Mouse (Mus musculus): ENCODE measurements at regions not wholly inside any gene's neighbourhood (a gene's known extent, or its start where the extent isn't known, plus 50 kb on each side); places are given as distances from the start of the nearest gene placed in this dataset.

DNA sequence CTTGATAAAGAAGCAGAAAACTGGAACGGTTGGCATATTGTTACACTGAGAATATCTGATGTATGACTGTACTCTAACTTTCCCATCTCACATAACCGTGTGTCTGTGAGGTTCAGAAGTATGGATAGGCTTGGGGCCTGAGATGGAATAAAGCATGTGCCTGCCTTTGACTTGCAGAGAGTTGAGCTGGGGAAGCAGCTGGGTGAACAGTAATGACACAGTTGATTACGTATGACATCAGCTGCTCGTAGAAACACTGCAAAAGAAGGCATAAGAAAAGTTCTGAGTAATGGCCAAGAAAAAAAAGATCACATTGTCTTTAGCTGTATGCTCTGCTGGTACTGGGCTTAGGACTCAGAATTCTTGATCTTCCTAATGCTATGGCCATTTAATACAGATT is 138.4 kb upstream of the Cnr1 start:
- ATAC-seq (replicated peaks; ENCODE audit: poor library complexity) = no peak

DNA sequence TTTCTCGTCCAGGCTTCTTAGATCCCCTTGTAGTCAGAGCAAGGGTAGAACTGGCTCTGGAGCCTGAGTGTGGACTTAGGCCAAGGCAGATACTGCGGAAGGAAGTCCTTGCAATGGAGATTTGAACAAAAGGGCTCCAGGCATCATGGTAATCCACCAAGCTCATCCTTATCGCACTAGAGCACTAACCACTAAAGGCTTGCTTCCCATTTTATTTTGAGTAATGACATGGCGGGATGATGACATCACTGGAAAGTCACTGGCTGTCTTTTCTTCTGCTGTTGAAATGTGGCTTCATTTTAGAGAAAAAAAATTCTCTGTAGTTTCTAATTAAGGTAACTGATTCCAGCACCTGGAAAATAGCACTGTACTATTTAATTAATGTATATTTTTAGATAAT is 137.4 kb upstream of the Cnr1 start:
- peak; percentile 98 for ATAC-seq (replicated peaks; ENCODE audit: poor library complexity)

DNA sequence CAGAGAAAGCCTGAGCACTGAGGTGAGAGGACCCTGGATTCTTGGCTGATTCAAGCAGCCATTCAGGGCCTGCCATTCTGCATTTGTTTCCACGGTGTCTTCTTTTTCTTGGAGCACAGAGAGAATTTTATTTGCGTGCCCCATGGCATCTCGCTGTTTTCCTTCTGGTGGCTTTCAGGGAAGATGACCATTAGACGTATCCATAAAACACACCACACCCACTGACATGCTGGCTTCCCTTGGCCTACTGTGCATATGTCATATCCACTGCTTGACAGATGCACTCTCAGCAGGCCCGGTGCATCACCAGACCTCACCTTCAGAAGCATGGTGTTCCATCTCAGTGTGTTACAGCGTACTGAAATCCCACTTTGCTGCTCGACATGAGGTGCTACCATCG is 131.0 kb upstream of the Cnr1 start:
- no peak for ATAC-seq (replicated peaks; ENCODE audit: poor library complexity)

DNA sequence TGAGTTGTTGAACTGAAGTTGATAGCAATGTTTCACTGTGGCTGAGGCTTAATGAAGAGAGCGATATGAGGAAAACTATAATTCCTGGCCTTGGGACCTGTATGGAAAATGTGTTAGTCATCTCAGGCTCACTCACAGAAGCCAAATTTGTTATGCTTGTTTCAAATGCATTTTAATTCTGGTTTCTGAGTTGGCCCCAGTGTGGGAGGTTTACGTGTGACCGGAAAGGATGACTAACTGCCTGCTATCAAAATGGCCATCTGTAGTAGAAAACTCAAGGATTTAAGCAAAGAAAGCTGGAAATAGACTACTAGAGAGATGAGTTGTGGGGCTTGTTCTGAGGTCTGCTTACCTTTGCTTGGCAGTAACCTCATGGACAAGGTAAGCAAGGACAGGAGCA is 128.9 kb upstream of the Cnr1 start:
- ATAC-seq (replicated peaks; ENCODE audit: poor library complexity) = no peak

DNA sequence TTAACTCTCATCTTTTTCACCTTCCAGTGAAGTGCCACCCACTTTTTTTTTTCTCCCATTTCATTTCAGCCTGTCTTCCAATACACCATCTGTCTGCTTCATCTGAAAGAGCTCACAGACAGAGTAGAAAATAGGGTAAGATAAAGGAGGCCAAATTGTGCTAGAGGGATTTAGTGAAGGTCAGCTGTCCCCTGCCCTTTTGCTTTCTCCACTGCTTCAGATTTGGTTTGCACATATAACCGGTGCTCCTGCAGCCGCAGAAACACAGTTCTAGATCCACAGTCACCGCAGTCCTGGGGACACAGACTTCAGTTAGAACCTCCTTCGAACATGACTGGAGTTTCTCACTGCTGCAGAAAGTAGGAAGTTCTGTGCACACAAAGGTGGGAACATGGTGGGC is 126.4 kb upstream of the Cnr1 start:
- no peak for ATAC-seq (replicated peaks; ENCODE audit: poor library complexity)

DNA sequence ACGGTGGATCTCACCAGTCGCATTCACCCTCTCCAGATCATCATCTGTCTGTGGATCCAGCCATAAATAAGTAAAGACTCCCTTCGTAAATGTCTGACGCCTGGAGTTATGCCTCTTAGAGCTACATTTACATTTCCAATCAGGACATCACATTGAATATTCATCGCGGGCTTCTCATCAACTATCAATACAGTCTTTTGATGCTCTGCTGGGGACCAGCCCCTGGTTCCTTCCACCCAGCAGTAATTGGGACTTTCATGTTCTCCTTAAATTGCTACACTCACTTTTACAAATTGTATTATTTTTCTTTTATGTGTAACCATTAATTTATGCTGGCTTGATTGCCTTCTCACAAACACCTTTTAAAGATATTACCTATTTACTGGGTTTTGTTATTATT is 125.7 kb upstream of the Cnr1 start:
- no peak for ATAC-seq (replicated peaks; ENCODE audit: poor library complexity)

DNA sequence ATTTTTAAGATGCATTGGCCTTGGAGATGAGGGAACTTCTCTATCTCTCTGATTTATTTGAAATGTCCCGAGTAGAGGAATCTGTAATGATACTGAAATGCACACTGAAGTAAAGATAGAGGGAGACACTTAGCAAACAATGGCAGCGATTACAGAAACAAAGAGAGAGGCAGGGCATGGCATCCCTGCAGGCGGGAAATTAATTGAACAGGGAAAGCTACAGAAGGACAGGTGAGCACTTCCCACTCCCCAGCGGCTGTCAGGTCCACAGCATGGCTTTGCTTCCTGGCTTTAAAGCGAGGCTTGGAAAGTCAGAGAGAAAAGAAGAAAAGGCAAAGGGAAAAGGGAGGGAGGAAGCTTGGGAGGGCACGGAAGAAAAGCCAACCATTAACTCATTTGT is 125.3 kb upstream of the Cnr1 start:
- ATAC-seq (replicated peaks; ENCODE audit: poor library complexity) = no peak

DNA sequence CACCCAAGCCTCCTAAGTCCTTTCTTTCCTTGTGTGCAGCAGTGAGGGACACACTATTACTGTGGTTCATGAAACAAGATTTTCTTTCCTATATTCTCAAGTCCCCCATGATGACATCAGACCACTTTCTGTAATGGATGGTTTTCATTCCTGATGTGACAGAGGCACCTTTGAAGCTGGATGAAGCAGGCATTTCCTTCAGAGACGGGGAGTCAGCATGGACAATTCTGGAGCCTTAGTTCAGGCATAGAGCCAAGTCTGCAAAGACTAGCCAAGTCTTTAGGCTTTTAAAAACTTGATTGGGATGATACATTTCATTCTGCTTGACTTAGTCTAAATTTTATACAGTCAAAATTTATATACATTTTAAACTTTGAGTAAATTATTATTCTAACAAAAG is 124.6 kb upstream of the Cnr1 start:
- no peak for ATAC-seq (replicated peaks; ENCODE audit: poor library complexity)

DNA sequence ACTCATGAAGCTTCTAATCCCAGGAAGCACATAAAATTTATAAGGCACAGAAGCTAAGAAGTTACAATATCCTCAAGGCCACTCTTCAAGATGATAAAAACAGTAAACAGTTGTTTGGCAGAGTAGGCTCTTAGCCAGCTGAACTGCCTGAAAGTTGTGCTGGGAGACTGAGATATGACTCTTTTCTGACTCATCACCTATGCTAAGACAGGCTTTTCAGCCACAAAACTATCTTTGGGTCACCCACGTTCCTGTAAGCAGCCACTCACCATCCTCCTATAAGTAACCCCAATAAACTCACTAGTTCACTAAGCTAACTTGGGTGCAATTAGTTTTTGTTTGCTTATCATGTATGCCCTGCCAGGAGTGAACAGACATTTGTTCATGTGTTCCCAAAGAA is 112.1 kb upstream of the Cnr1 start:
- peak; percentile 97 for ATAC-seq (replicated peaks; ENCODE audit: poor library complexity)

DNA sequence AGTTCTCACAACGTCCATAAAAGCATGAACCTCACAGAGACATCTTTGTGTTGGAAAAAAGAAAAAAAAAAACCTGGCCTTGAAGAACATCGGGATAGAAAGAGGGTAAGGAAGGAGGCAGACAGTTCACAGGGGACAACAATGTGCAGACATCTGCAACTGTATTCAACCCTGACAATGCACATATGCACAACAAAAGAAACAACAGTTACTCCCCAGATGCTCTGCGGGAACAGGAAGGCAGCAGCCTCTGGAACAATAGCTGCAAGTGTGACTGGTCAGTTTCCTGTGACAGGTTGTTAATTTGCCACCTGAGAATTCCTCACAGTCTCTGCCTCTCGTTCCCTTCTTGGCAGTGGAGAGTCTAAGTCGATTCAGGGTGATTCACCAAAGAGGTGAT is 100.5 kb upstream of the Cnr1 start:
- ATAC-seq (replicated peaks; ENCODE audit: poor library complexity) = no peak

DNA sequence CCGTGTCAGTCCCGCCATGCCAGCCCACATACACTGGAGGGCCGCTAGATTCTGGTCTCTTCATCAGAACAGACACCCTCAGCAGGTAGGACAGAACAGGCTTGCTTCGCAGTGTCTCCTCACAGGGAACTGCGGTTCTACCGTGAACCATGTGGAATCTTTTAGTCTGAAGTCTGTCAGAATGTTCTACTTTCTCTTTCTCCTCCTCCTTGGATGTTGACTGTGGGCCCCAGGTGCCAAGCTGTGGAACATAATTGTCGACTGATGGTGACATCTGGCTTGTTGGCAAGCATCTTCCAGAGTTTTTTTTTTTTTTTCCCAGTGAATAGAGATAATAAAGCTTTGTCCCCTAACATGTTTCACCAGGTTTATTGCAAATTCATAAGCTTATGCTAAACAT is 91.3 kb upstream of the Cnr1 start:
- no peak for ATAC-seq (replicated peaks; ENCODE audit: poor library complexity)

DNA sequence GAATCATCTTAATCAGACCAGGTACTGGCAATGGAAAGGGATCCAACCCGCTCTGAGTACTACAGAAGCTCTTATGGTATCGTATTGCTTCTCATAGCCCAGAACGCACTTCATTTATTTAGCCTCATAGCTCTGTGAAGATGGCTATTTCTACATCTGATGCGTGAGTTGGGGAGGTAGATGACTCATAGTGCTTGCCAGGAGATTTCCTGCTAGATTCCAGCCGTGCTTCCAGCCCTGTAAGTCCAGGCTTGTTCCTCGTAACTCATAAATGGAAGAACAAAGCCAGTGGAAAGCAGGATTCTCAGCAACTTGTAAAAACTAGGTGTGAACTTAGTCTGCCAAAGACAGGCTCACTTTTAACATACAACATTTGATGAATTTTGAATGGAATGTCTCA is 86.0 kb upstream of the Cnr1 start:
- no peak for ATAC-seq (replicated peaks; ENCODE audit: poor library complexity)

DNA sequence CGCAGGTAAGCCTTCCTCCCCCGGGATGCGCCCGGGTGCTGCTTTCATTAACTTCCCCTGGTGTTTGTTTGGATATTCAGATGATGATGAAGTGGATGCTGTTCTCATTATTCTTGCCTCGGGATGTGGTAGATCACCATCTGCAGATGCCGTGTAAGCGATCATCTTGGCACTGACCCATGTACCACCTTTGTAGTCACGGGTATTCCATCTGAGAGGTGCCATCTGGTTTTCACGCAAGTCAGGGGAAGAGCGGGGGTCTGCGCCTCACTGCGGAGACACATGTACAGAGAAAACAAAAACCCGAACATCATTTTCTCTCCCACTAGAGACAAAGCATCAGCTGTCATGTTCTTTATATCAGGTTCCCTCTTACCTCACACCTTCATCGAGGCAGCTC is 84.3 kb upstream of the Cnr1 start:
- ATAC-seq (replicated peaks; ENCODE audit: poor library complexity) = no peak

DNA sequence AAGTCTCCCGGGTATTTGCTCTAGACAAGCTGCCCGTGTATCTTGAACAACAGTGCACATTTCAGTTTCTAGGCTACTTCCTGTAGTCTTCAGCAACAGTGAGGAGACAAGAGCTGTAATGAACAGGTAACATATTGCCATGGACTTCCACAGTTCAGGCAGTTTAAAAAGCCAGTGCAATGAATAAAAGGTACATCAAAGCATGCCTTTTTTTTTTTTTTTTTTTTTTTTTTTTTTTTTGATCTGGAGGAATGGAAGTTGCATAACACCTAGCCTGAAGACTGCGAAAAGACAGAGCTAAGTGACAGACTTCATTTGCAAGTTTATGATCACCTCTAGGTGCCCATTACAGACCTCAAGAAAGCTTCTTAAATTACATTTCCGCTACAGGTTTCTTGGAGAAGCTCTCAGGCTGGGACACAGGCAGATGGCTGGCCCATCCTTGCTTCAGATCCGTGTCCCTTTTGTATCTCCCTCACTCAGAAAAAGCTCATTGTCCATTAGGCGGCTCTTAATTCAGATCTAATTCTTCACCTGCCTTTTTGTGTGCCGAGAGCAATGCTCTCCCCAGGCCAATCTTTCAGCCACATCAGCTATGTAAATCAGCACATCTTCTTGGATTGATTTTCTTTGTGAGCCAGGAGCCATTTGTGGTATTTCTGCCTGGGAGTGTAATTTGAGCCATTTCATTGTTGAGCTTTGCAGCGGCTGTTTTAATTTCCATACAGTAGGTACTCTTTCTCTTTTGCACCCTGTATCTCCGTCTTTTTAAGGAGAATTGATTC is 78.6 kb upstream of the Cnr1 start:
- no peak for ATAC-seq (replicated peaks; ENCODE audit: poor library complexity)

DNA sequence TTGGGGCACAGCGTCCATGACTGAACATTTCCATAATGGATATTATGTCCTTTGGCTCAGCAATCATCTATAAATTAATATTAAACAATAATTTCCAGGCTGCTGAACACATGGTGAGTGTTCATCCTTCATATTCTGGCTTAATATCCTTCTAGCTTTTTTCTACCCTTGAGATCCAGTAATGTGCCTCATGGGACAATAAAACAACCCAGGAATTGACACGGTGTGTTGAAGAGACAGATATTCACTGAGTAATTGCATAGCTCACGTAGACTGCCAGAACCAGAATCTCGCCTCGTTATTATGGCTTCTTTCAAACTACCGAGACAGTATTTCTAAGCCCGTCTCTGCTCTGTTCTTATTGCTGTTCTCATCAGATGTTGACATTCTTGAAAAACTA is 74.1 kb upstream of the Cnr1 start:
- ATAC-seq (replicated peaks; ENCODE audit: poor library complexity) = no peak

DNA sequence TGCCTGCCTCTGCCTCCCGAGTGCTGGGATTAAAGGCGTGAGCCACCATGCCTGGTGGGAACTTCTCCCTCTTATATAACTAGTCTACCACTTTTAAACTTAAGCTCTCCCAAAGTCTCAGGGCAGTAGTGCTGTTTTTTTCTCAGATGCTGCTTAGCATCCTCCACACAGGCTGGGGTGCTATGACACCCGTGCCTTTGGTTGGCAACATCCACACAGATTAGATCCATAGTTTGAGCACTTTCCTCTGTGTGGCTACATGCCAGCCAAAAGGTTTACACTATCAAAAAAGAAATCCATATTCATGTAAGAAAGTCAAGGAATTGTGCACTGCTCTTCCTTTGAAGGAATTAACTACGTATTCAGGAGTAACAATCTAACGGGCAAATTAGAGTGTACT is 72.1 kb upstream of the Cnr1 start:
- no peak for ATAC-seq (replicated peaks; ENCODE audit: poor library complexity)

DNA sequence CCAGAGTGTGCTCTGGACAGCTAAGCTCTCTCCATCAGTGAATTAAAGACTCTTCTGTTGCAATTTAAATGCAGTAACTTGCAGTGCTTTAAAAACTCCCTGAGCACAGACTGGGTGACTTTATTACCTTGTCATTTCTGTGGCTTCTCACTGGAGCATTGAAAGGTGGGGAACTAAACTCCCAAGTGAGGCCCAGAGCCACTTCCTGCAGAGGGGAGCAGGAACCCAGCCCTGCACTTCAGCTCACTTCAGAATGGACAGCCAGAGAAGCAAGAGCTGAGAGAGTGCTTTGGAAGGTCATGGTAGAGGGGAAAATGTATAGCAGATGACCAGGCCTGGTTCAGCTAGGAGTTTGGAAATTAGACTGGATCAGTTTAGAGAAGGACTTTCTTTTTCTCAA is 69.3 kb upstream of the Cnr1 start:
- ATAC-seq (replicated peaks; ENCODE audit: poor library complexity) = no peak; the same call in 1 of the 2 replicates

DNA sequence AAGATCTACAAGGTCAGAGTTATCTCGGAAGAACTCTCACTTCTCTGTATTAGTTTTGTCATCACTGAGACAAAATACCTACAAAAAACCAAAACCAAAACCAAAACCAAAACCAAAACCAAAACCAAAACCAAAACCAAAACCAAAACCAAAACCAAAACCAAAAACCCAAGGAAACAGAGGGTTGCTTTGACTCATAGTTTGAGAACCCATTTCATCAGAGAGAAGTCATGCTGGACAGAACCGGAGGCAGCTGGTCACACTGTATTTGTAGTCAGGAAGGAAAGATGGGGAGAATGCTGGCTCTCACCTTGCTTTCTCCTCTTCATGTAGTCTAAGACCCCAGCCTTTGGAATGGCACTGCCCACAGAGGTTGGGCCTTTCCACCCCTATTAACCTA is 57.3 kb upstream of the Cnr1 start:
- ATAC-seq (replicated peaks; ENCODE audit: poor library complexity) = no peak

DNA sequence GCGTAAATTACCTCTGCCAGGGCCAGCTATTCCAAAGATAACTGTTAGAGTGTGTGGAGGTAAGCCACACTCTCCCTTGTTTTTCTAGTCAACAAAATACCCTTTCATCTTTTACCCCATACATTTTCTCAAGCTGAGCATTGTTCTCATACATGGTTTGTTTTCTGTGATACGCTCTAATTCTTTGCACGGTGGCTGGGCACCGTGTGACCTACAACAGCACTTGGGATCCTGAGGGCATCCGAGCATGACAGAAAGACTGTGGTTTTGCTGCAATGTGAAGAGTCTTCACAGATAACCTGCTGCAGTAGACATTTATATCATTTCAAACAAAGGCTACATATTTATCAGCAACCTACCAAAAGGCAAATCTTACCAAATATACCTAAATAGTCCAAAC is 55.1 kb upstream of the Cnr1 start:
- ATAC-seq (replicated peaks; ENCODE audit: poor library complexity) = no peak

Measured in megakaryocyte progenitor cell, adult 5-6 weeks (primary cell).